In genomic region chr11:63040002-63040661, GRCm38 (mm10) we compare ENCODE assay signal across 15 mouse cellular contexts. TPM values are rescaled to one million over a fixed set of nuclear protein-coding genes. Genes with fewer than 3 reads are reported as not detected.
DNase-seq lines count a peak whose midpoint lies in the region; ATAC-seq lines count a peak whose summit lies in the region.
"Had no signal": no experiment of that assay in that cellular context is flagged by ENCODE, and none has a peak within 500 bp of the region (broad histone marks: within the 10 kb centered on the region; RNA-seq: fewer than 3 reads in every experiment).

No protein-coding gene starts in this region.

- WGBS in forebrain, embryonic 11.5 days = 35% methylated on average over 12 of the region's 12 CpGs
- 29% methylated on average over 12 of the region's 12 CpGs for WGBS in forebrain, embryonic 13.5 days

- peak overlapping the region; percentile 23; the same call in 1 of the 2 replicates for H3K9ac ChIP-seq in forebrain, embryonic 11.5 days (ENCODE audit: low read length)
- H3K9ac ChIP-seq in forebrain, embryonic 13.5 days = no peak overlapping the region
- H3K9ac ChIP-seq: hindbrain, embryonic 12.5 days had no signal

- H3K4me1 ChIP-seq in forebrain, embryonic 11.5 days (replicated peaks; ENCODE audit: control insufficient read depth, insufficient read depth, low read length) = peaks cover 5% of the 10 kb centered on the region; the same call in 1 of the 2 replicates
- peaks cover 5% of the 10 kb centered on the region; the same call in 1 of the 2 replicates for H3K4me1 ChIP-seq in forebrain, embryonic 13.5 days

- H3K27ac ChIP-seq in forebrain, embryonic 11.5 days (ENCODE audit: low read depth, low read length) = no peak overlapping the region
- no peak overlapping the region for H3K27ac ChIP-seq in forebrain, embryonic 13.5 days
- H3K27ac ChIP-seq: hindbrain, embryonic 12.5 days; left cerebral cortex, adult 2 months had no signal

- no peak for DNase-seq in forebrain, embryonic 11.5 days (ENCODE audit: low spot score)
- DNase-seq in layer of hippocampus, adult 9-11 months = peak; percentile 47
- DNase-seq in layer of hippocampus, postnatal 36 days = no peak
- peak; percentile 63 for DNase-seq in forelimb bud, embryonic 11.5 days (ENCODE audit: low read depth, low spot score)
- peak; percentile 84 for DNase-seq in retina, embryonic 14.5 days (ENCODE audit: low spot score)
- no peak for DNase-seq in urinary bladder, adult 2 months (ENCODE audit: low spot score)
- DNase-seq: cerebellum, postnatal 25 days had no signal

- ATAC-seq in forebrain, embryonic 11.5 days (replicated peaks; ENCODE audit: low FRiP score) = no peak
- ATAC-seq in forebrain, embryonic 13.5 days = no peak
- ATAC-seq in granulocyte monocyte progenitor cell, adult 5-6 weeks (replicated peaks; ENCODE audit: poor library complexity, severe bottlenecking) = no peak

- no peaks in the 10 kb centered on the region for H3K27me3 ChIP-seq in forebrain, embryonic 11.5 days (ENCODE audit: control insufficient read depth, insufficient read depth, low read length)
- no peaks in the 10 kb centered on the region for H3K27me3 ChIP-seq in forebrain, embryonic 13.5 days
- H3K27me3 ChIP-seq: hindbrain, embryonic 12.5 days had no signal

- no peak overlapping the region for H3K4me2 ChIP-seq in forebrain, embryonic 11.5 days (ENCODE audit: low read depth, low read length, severe bottlenecking)
- H3K4me2 ChIP-seq in forebrain, embryonic 13.5 days = no peak overlapping the region
- H3K4me2 ChIP-seq: hindbrain, embryonic 12.5 days had no signal

- no peaks in the 10 kb centered on the region for H3K36me3 ChIP-seq in forebrain, embryonic 11.5 days (ENCODE audit: control insufficient read depth, insufficient read depth, low read length)
- no peaks in the 10 kb centered on the region for H3K36me3 ChIP-seq in forebrain, embryonic 13.5 days (ENCODE audit: poor library complexity, severe bottlenecking)
- H3K36me3 ChIP-seq: hindbrain, embryonic 12.5 days had no signal

- H3K9me3 ChIP-seq in forebrain, embryonic 11.5 days (ENCODE audit: control insufficient read depth, low read length) = no peaks in the 10 kb centered on the region
- no peaks in the 10 kb centered on the region for H3K9me3 ChIP-seq in forebrain, embryonic 13.5 days (replicated peaks)
- H3K9me3 ChIP-seq: hindbrain, embryonic 12.5 days had no signal

- H3K4me3 ChIP-seq in forebrain, embryonic 11.5 days (ENCODE audit: low read depth, low read length) = no peak overlapping the region
- H3K4me3 ChIP-seq in forebrain, embryonic 13.5 days = no peak overlapping the region
- H3K4me3 ChIP-seq: hindbrain, embryonic 12.5 days; left cerebral cortex, adult 2 months had no signal

RNA-seq across cellular contexts. Expression of gene Tekt3, which starts 21.3 kb away (rescaled TPM):
- not detected in 2 replicates for polyA plus RNA-seq in forebrain, embryonic 11.5 days (2014; fragmentation: Nextera tagmentation; extraction: Ambion mirVana)
- polyA plus RNA-seq in forebrain, embryonic 13.5 days (2015; fragmentation: Nextera tagmentation; extraction: Ambion mirVana) = not detected in 2 replicates
- not detected for total RNA-seq in layer of hippocampus, postnatal 36 days (2021)
- not detected in 2 replicates for total RNA-seq in granulocyte monocyte progenitor cell, adult 5-6 weeks (2014; fragmentation: Nextera tagmentation)
- total RNA-seq in granulocyte monocyte progenitor cell, adult 5-6 weeks (2017) = not detected in 2 replicates
- polyA plus RNA-seq in urinary bladder, adult 2 months (2012; rRNA removed) = not detected in 2 replicates
- total RNA-seq: ES-E14; left cerebral cortex, adult 2 months; megakaryocyte progenitor cell, adult 5-6 weeks; monocyte, adult 5-6 weeks had no signal
- polyA plus RNA-seq: hindbrain, embryonic 12.5 days; liver, embryonic 16.5 days had no signal

Comparison
In these comparisons a context has a peak if more than half of its experiments do, and no peak if none do; other contexts are left out.
1. DNase-seq: peak in layer of hippocampus, adult 9-11 months (single experiment), forelimb bud, embryonic 11.5 days (single experiment) and retina, embryonic 14.5 days (single experiment); none in forebrain, embryonic 11.5 days (single experiment), layer of hippocampus, postnatal 36 days (0 of 2) and urinary bladder, adult 2 months (single experiment).